Mouse (Mus musculus) kidney, postnatal 14 days (tissue): ENCODE results near the gene Gm13769.
"Not testable (repeated sequence)": the region's sequence is repeated elsewhere in the genome, so short reads cannot be mapped to it uniquely, and the experiment has no call there.

Experiments
- DNase-seq: peaks from one replicate; pipeline ENCODE4 v3.0.0; 2022; ENCODE audit warnings: mixed read lengths

The Gm13769 gene

DNA sequence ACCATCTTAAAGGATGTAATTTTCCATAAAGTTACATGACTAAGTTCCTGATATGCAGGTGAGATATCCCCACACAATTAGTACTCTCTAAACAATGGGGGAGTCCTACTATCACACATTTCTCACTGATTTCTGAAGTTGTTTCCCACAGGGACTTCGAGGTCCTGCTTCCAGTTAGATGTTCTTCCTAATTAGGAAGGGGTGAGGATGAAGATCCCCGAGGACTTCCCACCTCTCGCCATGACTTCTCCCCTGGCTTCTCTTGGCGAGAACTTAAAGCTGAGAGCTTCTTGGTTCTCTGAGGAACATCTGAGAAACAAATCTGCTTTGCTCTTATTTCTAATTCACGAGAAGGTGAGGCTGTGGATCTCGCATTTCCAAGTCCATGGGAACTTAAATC is at the start of gene Gm13769:
Gene Gm13769 (plus strand): TSS at position 301 of the 400 bp plus-strand sequence.
- DNase-seq: not testable (repeated sequence)

GRCm38 (mm10) chr2:90292741-90293140 is 29.3 kb upstream of the Gm13769 start, which contains the start of gene Olfr1272:
Gene Olfr1272, minus strand, starts transcription at chr2:90292841.
- no peak for DNase-seq

DNA sequence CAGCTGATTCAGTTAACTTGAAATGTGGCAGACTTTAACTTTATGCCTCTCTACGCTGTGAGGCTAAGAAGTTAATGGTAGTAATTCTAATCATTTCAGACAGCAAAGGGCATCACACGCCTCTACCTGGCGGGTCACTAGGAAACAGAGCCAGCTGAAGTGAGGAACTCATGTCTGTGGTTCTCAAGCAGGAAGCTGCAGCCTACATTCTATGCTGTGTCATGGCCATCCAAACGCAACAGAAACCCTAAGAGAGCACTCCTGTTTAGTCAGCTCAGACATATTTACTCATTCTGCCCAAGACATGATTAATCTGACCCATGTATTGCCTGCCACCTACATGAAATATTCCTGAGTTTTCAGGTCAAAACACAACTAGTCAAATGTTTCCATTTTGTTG is 24.7 kb downstream of the Gm13769 start:
- not testable (repeated sequence) for DNase-seq

DNA sequence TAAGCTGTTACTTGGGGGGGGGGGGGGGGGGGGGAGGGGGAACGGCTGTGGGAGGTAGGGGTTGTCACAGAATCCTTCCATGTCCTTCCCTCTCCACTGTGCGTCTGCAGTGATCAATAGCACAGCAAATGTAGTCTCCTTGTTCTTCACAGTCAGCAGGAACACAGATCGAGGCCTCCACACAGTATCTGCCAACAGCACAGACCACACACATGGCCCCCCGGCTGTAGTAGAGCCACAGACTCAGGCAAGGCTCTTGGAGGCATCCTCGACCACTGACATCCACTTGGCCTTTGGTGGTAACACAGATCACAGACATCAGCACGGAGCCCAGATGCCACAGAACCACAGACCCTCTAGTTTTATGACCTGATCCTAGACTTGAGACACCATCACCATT is 29.0 kb downstream of the Gm13769 start:
- DNase-seq: not testable (repeated sequence)

GRCm38 (mm10) chr2:90351540-90351939 is 29.5 kb downstream of the Gm13769 start:
- not testable (repeated sequence) for DNase-seq

DNA sequence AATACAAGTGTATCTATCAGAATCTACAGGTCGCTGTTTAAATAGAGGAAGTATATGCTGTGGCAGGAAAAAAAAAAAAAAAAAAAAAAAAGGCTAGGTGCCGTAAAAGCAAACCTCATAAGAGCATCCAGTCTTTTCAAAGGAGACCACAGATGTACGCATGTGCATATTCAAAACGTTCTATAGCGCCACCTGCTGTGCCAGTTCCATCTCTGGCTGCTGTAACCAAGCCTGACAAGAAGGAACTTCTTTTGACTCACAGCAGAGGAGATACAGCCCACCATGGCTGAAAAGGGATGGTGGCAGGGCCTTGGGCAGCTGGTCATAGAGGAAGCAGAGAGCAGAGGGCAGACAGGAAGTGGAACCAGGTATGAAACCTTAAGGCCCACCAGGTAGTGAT is 37.2 kb downstream of the Gm13769 start:
- DNase-seq: not testable (repeated sequence)

- not testable (repeated sequence) for DNase-seq
Observed at GRCm38 (mm10) chr2:90360199-90360598, 38.2 kb downstream of the Gm13769 start.
